Mouse (Mus musculus): Measurements from ENCODE around the gene Myocd.

The Myocd gene

GRCm38 (mm10) chr11:65139030-65139429 is 130.8 kb downstream of the Myocd start:
- no peak for DNase-seq (ENCODE audit: low read depth, low spot score)

- no peak for DNase-seq (ENCODE audit: low read depth, low spot score)
Measured at GRCm38 (mm10) chr11:65137145-65137652, 132.6 kb downstream of the Myocd start.

GRCm38 (mm10) chr11:65135251-65135739 is 134.5 kb downstream of the Myocd start:
- no peak for DNase-seq (ENCODE audit: low read depth, low spot score)

- no peak for DNase-seq (ENCODE audit: low read depth, low spot score)
Measured at GRCm38 (mm10) chr11:65133661-65134060, 136.1 kb downstream of the Myocd start.

GRCm38 (mm10) chr11:65129110-65129509 is 140.7 kb downstream of the Myocd start:
- DNase-seq (ENCODE audit: low read depth, low spot score): no peak

GRCm38 (mm10) chr11:65128666-65129065 is 141.1 kb downstream of the Myocd start:
- DNase-seq (ENCODE audit: low read depth, low spot score): no peak

- DNase-seq (ENCODE audit: low read depth, low spot score): no peak
Measured at GRCm38 (mm10) chr11:65126566-65126965, 143.2 kb downstream of the Myocd start.

All from WW6 (cell line).